Mouse (Mus musculus) limb, embryonic 14.5 days (tissue): ENCODE data around the gene Chka. TPM values are rescaled to one million over a fixed set of nuclear protein-coding genes. Genes with fewer than 3 reads are reported as not detected.

Experiments used
- ATAC-seq: fragments of 200-750 bp; cut with Nextera tagmentation; 2 replicates; pipeline ENCODE4 v1.8.0; 2017; ENCODE audit warnings: low read depth, moderate number of reproducible peaks, moderate TSS enrichment; ENCODE audit not compliant: low FRiP score
- DNase-seq: peaks from one replicate; pipeline ENCODE4 v3.0.0-alpha.2; 2015; ENCODE audit warnings: low spot score
- H3K27ac ChIP-seq: fragments of 300-500 bp; sonication (generic); replicated peaks from 2 replicates; pipeline ENCODE4 v1.5.1; 2014; ENCODE audit warnings: low read depth, mild to moderate bottlenecking, low read length, moderate library complexity, mixed read lengths
- H3K27me3 ChIP-seq: fragments of 300-500 bp; sonication (generic); 2 replicates; pipeline ENCODE4 v1.6.1; 2014; ENCODE audit warnings: low read length, mixed read lengths; ENCODE audit not compliant: control insufficient read depth, insufficient read depth
- H3K36me3 ChIP-seq: fragments of 300-500 bp; sonication (generic); 2 replicates; pipeline ENCODE4 v1.6.1; 2014; ENCODE audit warnings: mild to moderate bottlenecking, low read length, moderate library complexity, mixed read lengths; ENCODE audit not compliant: control insufficient read depth, insufficient read depth
- H3K4me1 ChIP-seq: fragments of 300-500 bp; sonication (generic); 2 replicates; pipeline ENCODE4 v1.6.1; 2014; ENCODE audit warnings: antibody characterized with exemption, low read length, mixed read lengths; ENCODE audit not compliant: control insufficient read depth, insufficient read depth
- H3K4me2 ChIP-seq: fragments of 300-500 bp; sonication (generic); replicated peaks from 2 replicates; pipeline ENCODE4 v1.6.1; 2014; ENCODE audit warnings: low read depth, mild to moderate bottlenecking, low read length, moderate library complexity; ENCODE audit not compliant: severe bottlenecking
- H3K4me3 ChIP-seq: fragments of 300-500 bp; sonication (generic); replicated peaks from 2 replicates; pipeline ENCODE4 v1.5.1; 2014; ENCODE audit warnings: low read length
- H3K9ac ChIP-seq: fragments of 300-500 bp; sonication (generic); 2 replicates; pipeline ENCODE4 v1.6.1; 2014; ENCODE audit warnings: mild to moderate bottlenecking, low read depth, low read length, moderate library complexity; ENCODE audit not compliant: severe bottlenecking
- H3K9me3 ChIP-seq: fragments of 300-500 bp; sonication (generic); 2 replicates; pipeline ENCODE4 v1.6.1; 2016; ENCODE audit warnings: low read length; ENCODE audit not compliant: control insufficient read depth
- POLR2A ChIP-seq: fragments of 200-500 bp; IDR thresholded peaks from 2 replicates; pipeline ENCODE4 v1.8.0; 2012; ENCODE audit warnings: inconsistent platforms, mild to moderate bottlenecking, moderate library complexity, borderline replicate concordance; ENCODE audit not compliant: insufficient read depth, insufficient read length; ENCODE audit errors: extremely low read depth
- WGBS: fragments of 180-500 bp; shearing (Covaris S2); extraction: QIAGEN DNeasy Blood & Tissue Kit; methylation state at CpG from one replicate; pipeline ENCODE4 v1.1.7; 2014; 5-methylcytosine and 5-hydroxymethylcytosine counted together
- polyA plus RNA-seq, 2 experiments: library from polyadenylated mRNA; depleted of rRNA in 1 of 2; stranded (reverse) in 1 of 2; unstranded in 1 of 2; fragments of >200 nt; fragmentation: Nextera tagmentation in 1 of 2; extraction: Ambion mirVana in 1 of 2; gene quantifications; 2 replicates each; pipeline versions ENCODE4 v1.2.1 to v1.2.3; 2012 to 2014

Chka gene
- polyA plus RNA-seq, 2 experiments = 32.7 to 65.4 TPM

- Histone ChIP-seq H3K36me3 (no peaks in the 10 kb centered on the region), H3K27me3 (no peaks in the 10 kb centered on the region), H3K27ac (no peak overlapping the region), H3K4me1 (peaks cover 2% of the 10 kb centered on the region; the same call in 1 of the 2 replicates), H3K4me2 (no peak overlapping the region), H3K9me3 (no peaks in the 10 kb centered on the region), H3K9ac (no peak overlapping the region), H3K4me3 (no peak overlapping the region)
- no peak for TF ChIP-seq POLR2A
- WGBS = 67% methylated on average over 1 of the region's 1 CpGs
- DNase-seq (no peak), ATAC-seq (no peak)
Measured at GRCm38 (mm10) chr19:3845803-3846406, 5.7 kb upstream of the Chka start.

- H3K9ac ChIP-seq = no peak overlapping the region
- H3K4me3 ChIP-seq = no peak overlapping the region
- peaks cover 6% of the 10 kb centered on the region; the same call in 1 of the 2 replicates for H3K4me1 ChIP-seq
- no peaks in the 10 kb centered on the region for H3K9me3 ChIP-seq
- no peaks in the 10 kb centered on the region for H3K36me3 ChIP-seq
- no peak for TF ChIP-seq POLR2A
- ATAC-seq (no peak), DNase-seq (no peak)
- H3K27me3 ChIP-seq = no peaks in the 10 kb centered on the region
- 82% methylated on average over 10 of the region's 10 CpGs for WGBS
- no peak overlapping the region for H3K27ac ChIP-seq
- no peak overlapping the region for H3K4me2 ChIP-seq
Measured at GRCm38 (mm10) chr19:3846676-3847604, 4.6 kb upstream of the Chka start.

GRCm38 (mm10) chr19:3847711-3848110 is 3.9 kb upstream of the Chka start:
- Histone ChIP-seq H3K36me3 (no peaks in the 10 kb centered on the region), H3K4me3 (no peak overlapping the region), H3K9ac (no peak overlapping the region), H3K4me2 (no peak overlapping the region), H3K27me3 (no peaks in the 10 kb centered on the region), H3K4me1 (peaks cover 6% of the 10 kb centered on the region; the same call in 1 of the 2 replicates), H3K9me3 (no peaks in the 10 kb centered on the region), H3K27ac (no peak overlapping the region)
- WGBS = 84% methylated on average over 5 of the region's 5 CpGs
- DNase-seq = no peak
- ATAC-seq = no peak
- TF ChIP-seq POLR2A = no peak

- Histone ChIP-seq H3K9ac (no peak overlapping the region), H3K9me3 (no peaks in the 10 kb centered on the region), H3K27me3 (no peaks in the 10 kb centered on the region), H3K36me3 (no peaks in the 10 kb centered on the region), H3K4me2 (no peak overlapping the region), H3K27ac (no peak overlapping the region), H3K4me3 (no peak overlapping the region), H3K4me1 (peaks cover 6% of the 10 kb centered on the region; the same call in 1 of the 2 replicates)
- no peak for TF ChIP-seq POLR2A
- 23% methylated on average over 7 of the region's 7 CpGs for WGBS
- no peak for ATAC-seq
- DNase-seq = no peak
Measured at GRCm38 (mm10) chr19:3848207-3848808, 3.3 kb upstream of the Chka start.

DNA sequence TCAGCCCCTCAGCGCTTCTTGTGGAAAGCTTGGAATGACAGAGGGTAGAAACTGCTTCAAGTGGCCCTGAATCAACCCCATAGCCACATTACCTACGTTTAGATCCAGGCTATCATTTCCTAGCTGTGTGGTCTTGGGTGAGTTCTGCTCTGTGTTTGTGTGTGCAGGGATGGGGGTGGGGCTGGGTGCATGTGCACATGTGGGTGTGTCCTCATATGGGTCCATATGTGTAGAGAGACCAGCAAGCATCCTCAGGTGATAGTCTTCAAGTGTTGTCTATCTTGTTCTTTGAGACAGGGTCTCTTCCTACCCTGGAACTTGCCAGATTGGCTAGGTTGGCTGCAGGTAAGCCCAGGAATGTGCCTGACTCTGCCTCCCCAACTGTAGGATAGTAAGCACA is 2.3 kb upstream of the Chka start:
- no peak for TF ChIP-seq POLR2A
- ATAC-seq = no peak
- WGBS = 97% methylated on average over 2 of the region's 2 CpGs

More for the DNA sequence above, 2.3 kb upstream of the Chka start:
- Histone ChIP-seq H3K4me2 (no peak overlapping the region), H3K36me3 (no peaks in the 10 kb centered on the region), H3K9me3 (no peaks in the 10 kb centered on the region), H3K27ac (no peak overlapping the region), H3K4me3 (no peak overlapping the region), H3K27me3 (no peaks in the 10 kb centered on the region), H3K4me1 (peaks cover 14% of the 10 kb centered on the region), H3K9ac (no peak overlapping the region)
- DNase-seq = no peak
